Mouse (Mus musculus) layer of hippocampus, postnatal 14 days (tissue): ENCODE data around the gene Gfpt2. TPM values are rescaled to one million over a fixed set of nuclear protein-coding genes. Genes with fewer than 3 reads are reported as not detected.
A peak's percentile ranks its signal among the peaks of the same experiment; 100 is the strongest.

Source experiments
- DNase-seq, 2 experiments: peaks; one replicate each; pipeline ENCODE4 v3.0.0; 2021 to 2022; ENCODE audit warnings: low spot score in 2 of 2, mixed read lengths in 1 of 2
- total RNA-seq, 2 experiments: library from RNA; stranded (reverse); gene quantifications; 2 replicates each; pipeline ENCODE4 v1.2.3; 2021

The Gfpt2 gene
- total RNA-seq, 2 experiments from 2014 or later: 6.6 to 7.9 TPM

DNA sequence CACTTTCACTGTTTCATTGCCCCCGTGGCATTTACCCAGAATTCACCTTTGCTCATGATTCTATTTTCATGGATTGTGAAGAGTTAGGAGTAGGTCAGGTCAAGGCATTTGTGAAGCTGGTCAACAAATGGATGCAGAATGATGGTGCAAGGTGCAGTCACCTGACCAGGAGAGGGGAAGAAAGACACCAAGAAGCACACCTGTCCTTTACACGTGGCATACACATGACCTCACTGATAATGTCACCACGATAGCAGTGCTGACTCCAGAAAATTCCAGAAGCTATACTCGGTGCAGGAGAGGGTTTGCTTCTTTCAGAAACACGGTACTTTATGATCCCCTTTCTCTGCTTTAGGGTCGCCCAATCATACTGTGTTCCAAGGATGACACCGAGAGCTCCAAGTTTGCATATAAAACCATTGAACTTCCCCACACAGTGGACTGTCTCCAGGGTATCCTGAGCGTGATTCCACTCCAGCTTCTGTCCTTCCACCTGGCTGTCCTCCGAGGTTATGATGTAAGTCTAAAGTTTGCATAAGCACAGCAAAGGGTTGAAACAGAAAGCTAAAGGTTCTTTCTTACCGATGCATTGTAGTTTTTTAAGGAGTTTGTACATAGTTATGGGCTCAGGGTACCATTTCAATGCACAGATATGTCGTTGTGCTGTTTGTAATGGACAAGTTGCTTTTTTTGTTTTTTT is 41.4 kb downstream of the Gfpt2 start:
- no peak for DNase-seq

GRCm38 (mm10) chr11:49837717-49838407 is 43.9 kb downstream of the Gfpt2 start:
- DNase-seq: no peak

GRCm38 (mm10) chr11:49840666-49841065 is 46.7 kb downstream of the Gfpt2 start:
- DNase-seq: no peak

DNA sequence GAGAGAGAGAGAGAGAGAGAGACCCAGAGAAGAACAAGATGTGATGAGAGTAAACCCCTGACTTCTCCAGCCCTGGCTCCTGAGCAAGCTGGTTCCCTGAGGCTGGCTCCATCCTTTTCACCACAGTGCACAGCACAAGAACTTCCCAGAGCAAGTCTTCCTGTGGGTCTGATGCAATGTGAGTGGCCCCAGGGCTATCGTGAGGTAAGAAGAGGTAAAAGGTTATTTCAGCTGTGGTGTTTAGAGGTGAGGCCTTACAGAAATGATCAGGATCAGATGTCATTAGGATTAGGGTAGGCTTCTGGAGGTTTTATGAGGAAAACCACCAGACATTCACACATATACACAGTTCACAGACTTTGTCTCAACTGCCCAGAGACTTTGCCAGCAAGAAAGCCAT is 47.9 kb downstream of the Gfpt2 start:
- no peak for DNase-seq

GRCm38 (mm10) chr11:49842718-49843117 is 48.7 kb downstream of the Gfpt2 start:
- DNase-seq: no peak

DNA sequence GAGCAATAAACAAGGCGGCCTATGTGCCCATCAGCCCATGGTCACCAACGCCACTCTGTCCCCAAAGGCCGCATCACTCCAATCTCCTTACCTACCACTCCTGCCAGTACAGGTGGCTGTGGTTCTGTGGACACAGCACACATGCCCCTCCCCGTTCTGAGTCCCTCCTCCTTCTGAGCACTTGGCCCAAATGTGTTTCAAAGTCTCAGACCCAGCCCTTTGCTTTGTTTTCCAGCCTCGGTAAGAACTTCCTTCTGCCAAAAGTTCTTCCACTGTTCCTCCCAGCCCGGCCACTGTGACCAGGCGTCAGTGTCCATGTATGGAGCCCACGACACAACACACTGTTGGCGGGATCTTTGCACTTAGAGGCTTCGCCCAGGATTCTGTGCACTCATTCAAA is 50.3 kb downstream of the Gfpt2 start:
- no peak for DNase-seq

DNA sequence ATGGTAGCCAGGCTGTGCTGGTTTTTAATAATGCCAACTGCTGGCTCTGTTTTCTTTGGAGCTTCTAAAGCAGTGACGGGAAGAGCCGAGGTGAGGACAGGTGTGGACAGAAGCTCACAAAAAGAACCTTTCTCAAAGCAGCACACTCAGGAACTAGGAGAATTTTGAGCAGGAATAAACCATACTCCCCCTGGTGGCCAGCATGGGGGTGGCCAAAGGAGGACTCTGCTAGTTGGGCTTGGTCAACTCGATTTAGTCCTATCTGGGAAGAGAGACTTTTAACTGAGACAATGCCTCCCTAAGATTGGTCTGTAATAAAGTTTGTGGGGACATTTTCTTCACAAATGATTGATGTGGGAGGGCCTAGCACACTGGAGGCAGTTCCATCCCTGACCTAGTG is 51.0 kb downstream of the Gfpt2 start:
- DNase-seq: peak; percentile 27 to 69

DNA sequence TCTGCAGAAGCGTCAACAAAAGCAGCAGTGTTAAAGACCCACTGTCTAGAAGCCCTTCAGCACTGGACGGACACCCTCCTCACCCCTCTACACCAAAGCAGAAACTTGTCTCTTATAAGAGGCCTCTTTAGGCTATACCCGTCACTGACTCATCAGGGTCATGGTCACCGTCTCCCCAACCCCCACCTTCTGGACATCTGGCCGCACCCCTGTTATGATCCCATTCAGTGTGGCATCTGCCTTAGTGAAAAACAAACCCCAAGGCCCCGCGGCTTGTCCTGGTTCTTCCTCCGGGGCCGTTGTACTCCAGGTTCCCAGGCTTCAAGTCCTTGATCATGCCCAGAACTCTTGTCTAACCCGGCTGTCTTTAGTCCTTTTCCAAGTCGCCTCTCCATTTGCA is 52.0 kb downstream of the Gfpt2 start:
- no peak for DNase-seq

DNA sequence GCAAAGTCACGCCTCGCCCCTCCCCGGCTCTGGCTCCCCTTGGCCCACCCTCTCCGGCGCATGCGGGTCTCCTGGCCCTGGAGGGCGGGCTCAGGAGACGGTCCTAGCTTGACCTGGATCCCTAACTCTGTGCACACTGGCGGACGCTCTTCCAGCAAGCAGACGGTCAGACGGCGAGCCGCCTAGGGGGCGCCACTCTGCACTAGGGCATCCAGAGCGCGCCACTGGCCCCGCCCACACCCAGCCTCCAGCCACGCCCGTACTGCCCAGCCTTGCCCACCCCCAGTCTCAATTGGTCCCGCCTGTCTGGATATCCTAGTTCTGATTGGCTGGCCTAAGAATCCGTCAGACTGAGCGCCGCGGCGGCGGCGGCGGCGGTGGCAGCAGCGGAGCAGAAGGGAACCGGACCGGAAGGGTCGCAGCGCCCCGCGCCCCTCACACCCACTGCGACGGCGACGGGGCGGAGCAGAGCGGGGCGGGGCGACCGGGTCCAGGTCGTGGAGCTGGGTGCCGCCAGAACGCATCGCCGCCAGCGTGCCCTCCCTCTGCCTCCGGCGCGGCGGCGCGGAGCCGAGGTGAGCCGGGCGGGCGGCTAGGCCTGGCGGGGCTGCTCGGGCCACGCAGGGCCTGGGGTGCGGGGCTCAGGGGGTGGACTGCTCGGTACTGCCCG is 52.6 kb downstream of the Gfpt2 start, which contains the start of gene Mapk9:
Gene Mapk9 (plus strand): TSS at position 351 of the 670 bp plus-strand sequence.
- DNase-seq: peak; percentile 96 to 99

DNA sequence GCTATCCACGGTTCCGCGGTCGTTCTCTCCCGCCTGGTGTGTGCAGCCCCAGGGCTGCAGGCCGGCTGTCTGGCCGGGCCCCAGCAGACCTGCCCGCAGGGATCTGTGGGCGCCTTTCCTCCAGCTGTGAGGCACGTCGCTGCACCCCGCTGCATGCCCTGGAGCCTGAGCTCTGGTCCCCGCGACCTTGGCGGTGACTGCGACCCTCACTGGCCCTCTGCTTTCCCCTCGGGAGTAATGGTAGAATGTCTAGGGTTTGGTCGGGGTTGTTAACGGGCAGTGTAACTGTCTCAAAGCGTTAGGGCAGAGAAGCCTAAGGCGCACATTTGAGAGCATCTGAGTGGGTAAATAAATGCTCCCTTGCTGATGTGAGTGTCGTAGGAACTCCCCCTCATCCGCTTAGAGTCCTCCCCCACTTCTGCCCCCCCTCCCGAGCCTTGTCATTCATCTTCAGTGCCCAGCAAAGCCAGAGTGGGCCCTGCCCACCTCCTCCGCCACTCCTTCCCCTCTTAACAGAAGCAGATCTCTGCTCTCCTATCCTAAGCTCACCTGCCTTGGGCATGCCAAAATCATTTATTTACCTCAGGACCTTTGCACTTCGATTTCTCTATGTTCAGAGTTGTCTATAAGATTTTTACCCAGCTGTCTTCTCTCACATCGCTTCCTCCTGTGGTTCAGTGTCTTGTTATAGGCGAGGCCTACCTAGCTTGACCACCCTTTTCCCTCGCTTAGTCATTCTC is 53.3 kb downstream of the Gfpt2 start:
- peak in 1 of 2 experiments; percentile 21 for DNase-seq

DNA sequence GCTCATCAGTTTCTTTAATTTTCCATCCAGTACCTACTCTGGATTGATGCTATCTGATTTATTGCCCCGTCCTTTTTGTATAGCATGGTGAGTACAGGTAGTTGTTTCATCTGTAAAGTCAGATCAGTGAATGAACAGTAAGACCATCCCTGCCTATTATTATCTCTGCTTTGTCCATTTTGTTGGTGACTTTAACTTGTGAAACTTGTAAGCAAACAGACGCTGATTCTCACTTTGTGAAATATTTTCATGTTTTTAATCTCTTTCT is 53.8 kb downstream of the Gfpt2 start:
- DNase-seq: no peak

DNA sequence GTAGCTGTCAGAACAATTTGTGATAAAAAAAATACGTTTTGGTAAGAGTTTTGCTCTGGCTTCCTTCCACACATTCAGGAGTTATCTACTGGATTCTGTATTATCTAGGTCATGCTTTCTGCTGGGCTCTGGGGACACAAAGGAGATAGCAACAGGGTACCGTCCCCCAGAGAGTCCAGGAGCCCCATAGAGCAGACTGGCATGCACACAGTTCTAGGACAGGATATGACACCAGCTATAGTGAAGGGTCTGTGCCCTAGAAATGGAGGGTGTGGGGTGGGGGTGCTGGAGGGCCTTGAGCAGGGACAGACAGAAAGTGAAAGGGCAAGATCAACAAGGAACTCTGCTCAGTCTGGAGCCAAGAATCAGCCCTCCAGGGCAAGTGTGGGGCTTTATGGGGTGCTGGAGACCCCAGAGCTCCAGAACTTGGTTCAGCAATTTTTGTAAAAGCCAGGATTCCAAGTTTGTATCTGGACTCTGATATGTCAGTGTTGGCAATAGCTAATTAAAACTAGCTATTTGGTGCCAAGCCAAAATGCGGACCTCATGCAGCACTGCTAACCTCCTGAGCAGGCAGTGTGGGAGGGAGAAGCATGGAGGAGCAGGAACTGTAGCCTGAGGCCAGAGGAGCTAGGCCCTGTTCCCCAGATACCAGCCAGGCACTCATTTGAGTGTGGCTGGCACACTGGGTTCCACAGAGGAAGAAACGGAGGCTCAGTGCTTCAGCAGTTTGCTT is 54.3 kb downstream of the Gfpt2 start:
- no peak for DNase-seq

DNA sequence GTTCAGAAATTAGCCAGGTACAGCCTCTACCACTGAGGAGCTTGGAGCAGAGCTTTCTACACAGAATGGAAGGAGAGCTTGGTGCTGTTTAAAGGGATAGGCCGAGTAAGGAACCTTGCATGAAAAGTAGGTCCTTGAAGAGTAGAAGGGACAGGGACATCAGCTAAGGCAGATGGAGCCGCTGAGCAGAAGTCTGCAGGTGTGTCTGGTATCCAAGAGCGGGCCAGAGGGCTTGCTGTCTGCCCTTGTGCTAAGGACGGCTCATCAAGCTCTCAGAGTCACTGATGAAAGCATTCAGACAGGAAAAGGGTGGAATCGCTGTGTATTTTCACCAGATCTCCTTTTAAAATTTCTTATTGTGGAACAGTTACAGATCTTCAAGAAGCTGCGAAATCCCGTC is 56.4 kb downstream of the Gfpt2 start:
- DNase-seq: no peak

DNA sequence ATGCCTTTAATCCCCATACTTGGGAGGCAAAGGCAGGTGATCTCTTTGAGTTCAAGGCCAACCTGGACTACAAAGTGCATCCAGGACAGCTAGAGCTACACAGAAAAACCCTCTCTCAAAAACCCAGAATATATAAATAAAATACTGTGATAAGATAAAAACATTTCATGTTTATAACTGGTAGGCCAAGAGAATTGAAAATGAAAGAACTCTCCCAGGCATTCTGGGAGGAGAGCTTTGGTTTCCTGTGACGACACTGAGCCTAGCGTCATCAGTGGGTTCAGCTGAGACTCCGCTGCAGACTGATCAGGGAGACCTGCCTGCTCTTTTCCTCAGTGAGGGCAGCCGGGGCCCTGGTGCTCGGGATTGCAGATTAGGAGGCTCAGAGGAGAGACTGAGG is 61.2 kb downstream of the Gfpt2 start:
- DNase-seq: no peak

DNA sequence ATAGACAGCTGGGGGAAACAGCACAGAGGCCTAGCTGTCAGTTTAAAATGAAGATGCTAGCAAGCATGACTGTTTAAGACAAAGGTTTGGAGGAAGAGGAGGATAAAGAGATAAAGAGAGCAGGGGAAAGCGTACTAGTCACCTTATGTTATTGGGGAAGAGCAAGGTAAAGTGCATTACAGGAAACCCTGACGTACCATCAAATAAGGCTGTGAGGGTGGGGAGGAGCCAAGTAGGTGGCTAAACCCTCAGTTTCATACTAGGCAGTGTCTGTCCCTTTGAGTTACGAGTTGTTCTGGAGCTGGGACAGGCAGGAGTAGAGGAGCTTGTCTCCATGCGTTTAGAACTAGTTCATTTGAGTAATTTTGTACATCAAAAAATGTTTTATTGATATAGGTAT is 67.2 kb downstream of the Gfpt2 start:
- no peak for DNase-seq

DNA sequence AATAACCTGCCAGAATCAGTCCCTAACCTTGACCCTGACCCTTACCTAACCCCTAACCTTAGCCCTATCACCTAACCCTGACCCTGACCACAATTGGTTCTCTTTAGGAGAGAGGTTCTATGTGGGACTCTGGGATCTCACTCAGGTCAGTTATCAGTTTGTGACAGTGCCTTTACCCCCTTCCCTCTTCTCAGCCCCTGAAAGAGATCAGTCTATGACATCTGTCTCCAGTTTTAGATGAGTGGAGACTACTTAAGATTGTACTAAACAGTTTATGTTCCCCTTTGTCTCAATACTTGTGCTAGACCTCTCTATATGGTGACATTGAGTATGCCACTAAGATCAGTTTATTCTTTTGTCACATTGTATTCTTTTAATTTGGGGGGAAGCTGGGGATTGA is 69.9 kb downstream of the Gfpt2 start:
- no peak for DNase-seq

DNA sequence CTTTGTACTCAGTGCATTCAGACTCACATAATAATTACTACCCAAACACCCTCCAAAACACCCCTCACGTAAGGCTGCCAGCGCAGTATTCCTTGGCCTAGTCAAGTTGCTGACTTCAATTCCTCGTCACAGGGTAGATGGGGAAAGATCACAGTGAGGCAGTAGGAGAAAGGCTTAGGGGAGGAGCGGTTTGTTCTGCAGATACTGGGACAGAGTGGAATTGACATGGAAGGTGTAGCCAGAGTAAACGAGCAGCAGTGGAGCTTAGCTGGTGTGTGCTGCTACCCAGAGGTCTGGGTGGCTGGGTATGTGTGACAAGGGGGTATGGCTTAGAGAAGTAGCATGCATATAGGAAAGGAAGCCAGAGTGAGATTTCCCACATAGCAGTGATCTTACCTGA is 73.3 kb downstream of the Gfpt2 start:
- no peak for DNase-seq

- DNase-seq: peak; percentile 37 to 73
Observed at GRCm38 (mm10) chr11:49869762-49870161, 75.8 kb downstream of the Gfpt2 start.

DNA sequence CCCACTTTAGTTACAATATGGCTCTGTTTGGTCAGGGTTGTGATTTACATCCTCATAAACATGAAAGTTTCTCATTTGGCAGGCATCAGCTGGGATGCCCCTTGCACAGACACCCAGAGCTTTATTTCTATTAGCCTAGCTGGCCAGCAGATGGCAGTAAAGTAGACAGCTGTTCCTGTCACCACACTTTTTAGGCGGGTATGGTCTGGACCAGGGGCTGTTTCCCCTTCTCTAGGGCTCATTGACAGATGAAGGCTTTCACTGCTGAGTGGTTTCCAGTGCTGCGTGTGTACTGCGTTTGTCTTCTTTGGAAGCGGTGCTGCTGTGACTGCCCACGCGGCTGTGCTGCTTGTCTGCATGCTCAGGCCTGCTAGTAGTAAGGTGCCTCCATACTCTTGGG is 77.9 kb downstream of the Gfpt2 start:
- peak; percentile 35 to 49 for DNase-seq

DNA sequence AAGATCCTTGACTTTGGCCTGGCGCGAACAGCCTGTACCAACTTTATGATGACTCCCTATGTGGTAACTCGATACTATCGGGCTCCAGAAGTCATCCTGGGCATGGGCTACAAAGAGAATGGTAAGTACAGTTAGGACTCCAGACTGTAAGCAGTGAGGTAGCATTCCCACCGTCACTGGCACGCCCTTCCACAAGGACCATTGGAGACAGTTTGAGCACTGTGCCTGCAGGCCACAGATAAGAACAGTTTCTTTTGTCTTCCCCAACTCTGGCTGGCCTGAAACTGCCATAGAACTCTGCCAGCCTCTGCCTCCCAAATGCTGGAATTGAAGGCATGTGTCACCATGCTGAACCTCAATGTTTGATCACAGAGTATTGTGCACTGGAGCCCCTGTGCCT is 78.8 kb downstream of the Gfpt2 start:
- DNase-seq: no peak
